ENCODE assay signal across 22 mouse cellular contexts in genomic region chr2:157517526-157517925, GRCm38 (mm10). TPM values are rescaled to one million over a fixed set of nuclear protein-coding genes. Genes with fewer than 3 reads are reported as not detected.
A peak's percentile ranks its signal among the peaks of the same experiment; 100 is the strongest.
DNase-seq lines count a peak whose midpoint lies in the region; ATAC-seq and TF ChIP-seq lines count a peak whose summit lies in the region.
"Had no signal": no experiment of that assay in that cellular context is flagged by ENCODE, and none has a peak within 500 bp of the region (broad histone marks: within the 10 kb centered on the region; RNA-seq: fewer than 3 reads in every experiment).

No protein-coding gene starts in this region.

- no peak overlapping the region for H3K4me2 ChIP-seq in forebrain, embryonic 12.5 days
- H3K4me2 ChIP-seq in forebrain, embryonic 11.5 days (ENCODE audit: low read depth, low read length, severe bottlenecking) = no peak overlapping the region
- no peak overlapping the region for H3K4me2 ChIP-seq in midbrain, embryonic 12.5 days (replicated peaks)
- no peak overlapping the region for H3K4me2 ChIP-seq in midbrain, embryonic 16.5 days (ENCODE audit: low read length)
- no peak overlapping the region for H3K4me2 ChIP-seq in hindbrain, postnatal 0 days (ENCODE audit: low read depth, low read length)
- H3K4me2 ChIP-seq: embryonic facial prominence, embryonic 12.5 days; heart, embryonic 15.5 days; limb, embryonic 13.5 days; liver, embryonic 12.5 days had no signal

- H3K27me3 ChIP-seq in forebrain, embryonic 12.5 days = peaks cover 21% of the 10 kb centered on the region
- 0 out of 2 replicates have a peak, but pooled peaks cover 2% of the 10 kb centered on the region for H3K27me3 ChIP-seq in forebrain, embryonic 11.5 days (ENCODE audit: control insufficient read depth, insufficient read depth, low read length)
- H3K27me3 ChIP-seq in midbrain, embryonic 12.5 days = peaks cover 23% of the 10 kb centered on the region
- H3K27me3 ChIP-seq in midbrain, embryonic 16.5 days (ENCODE audit: control insufficient read depth, insufficient read depth, low read depth, low read length) = no peaks in the 10 kb centered on the region
- no peaks in the 10 kb centered on the region for H3K27me3 ChIP-seq in hindbrain, postnatal 0 days (ENCODE audit: insufficient read depth, low read length)
- H3K27me3 ChIP-seq: embryonic facial prominence, embryonic 12.5 days; limb, embryonic 13.5 days had no signal

- DNase-seq in forebrain, embryonic 11.5 days (ENCODE audit: low spot score) = no peak
- DNase-seq in hindbrain, postnatal 0 days (ENCODE audit: low spot score) = peak; percentile 56
- peak; percentile 47 for DNase-seq in retina, embryonic 14.5 days (ENCODE audit: low spot score)
- DNase-seq in urinary bladder, postnatal 25 days (ENCODE audit: low spot score) = no peak
- DNase-seq in testis, postnatal 14 days (ENCODE audit: low spot score) = no peak
- DNase-seq: adrenal gland, postnatal 25 days; cerebellum, adult 11 months; gastrocnemius, adult 2 months; heart, postnatal 36 days; kidney, adult 8-10 months; kidney, postnatal 14 days; layer of hippocampus, postnatal 36 days; lung, adult 18-20 months; lung, postnatal 10 days; thymus, postnatal 14 days had no signal

- peak overlapping the region; percentile 74 for H3K27ac ChIP-seq in forebrain, embryonic 12.5 days
- no peak overlapping the region for H3K27ac ChIP-seq in forebrain, embryonic 11.5 days (ENCODE audit: low read depth, low read length)
- H3K27ac ChIP-seq in midbrain, embryonic 12.5 days (replicated peaks) = 0 out of 2 replicates have a peak overlapping the region, but pooled peaks have one; percentile 25
- H3K27ac ChIP-seq in midbrain, embryonic 16.5 days (ENCODE audit: low read length) = no peak overlapping the region
- 0 out of 2 replicates have a peak overlapping the region, but pooled peaks have one; percentile 15 for H3K27ac ChIP-seq in hindbrain, postnatal 0 days
- H3K27ac ChIP-seq: gastrocnemius, adult 2 months; heart, embryonic 15.5 days; limb, embryonic 13.5 days; liver, embryonic 12.5 days had no signal

- ATAC-seq in forebrain, embryonic 12.5 days (ENCODE audit: low FRiP score) = no peak
- no peak for ATAC-seq in forebrain, embryonic 11.5 days (replicated peaks; ENCODE audit: low FRiP score)
- no peak for ATAC-seq in midbrain, embryonic 12.5 days (ENCODE audit: low FRiP score, low read depth)
- no peak for ATAC-seq in midbrain, embryonic 16.5 days
- no peak for ATAC-seq in hindbrain, postnatal 0 days
- ATAC-seq: liver, embryonic 12.5 days had no signal

- no peaks in the 10 kb centered on the region for H3K9me3 ChIP-seq in forebrain, embryonic 12.5 days
- H3K9me3 ChIP-seq in forebrain, embryonic 11.5 days (ENCODE audit: control insufficient read depth, low read length) = no peaks in the 10 kb centered on the region
- H3K9me3 ChIP-seq in midbrain, embryonic 12.5 days = no peaks in the 10 kb centered on the region
- H3K9me3 ChIP-seq in midbrain, embryonic 16.5 days (replicated peaks; ENCODE audit: control insufficient read depth, low read length, poor library complexity, severe bottlenecking) = no peaks in the 10 kb centered on the region
- no peaks in the 10 kb centered on the region for H3K9me3 ChIP-seq in hindbrain, postnatal 0 days (ENCODE audit: low read length)
- H3K9me3 ChIP-seq: embryonic facial prominence, embryonic 12.5 days; heart, embryonic 15.5 days; limb, embryonic 13.5 days; liver, embryonic 12.5 days had no signal

- no peak for TF ChIP-seq CTCF in hindbrain, postnatal 0 days (IDR thresholded peaks at IDR 0.05; ENCODE audit: low read depth)

- no peak overlapping the region for H3K9ac ChIP-seq in forebrain, embryonic 12.5 days
- no peak overlapping the region for H3K9ac ChIP-seq in forebrain, embryonic 11.5 days (ENCODE audit: low read length)
- no peak overlapping the region for H3K9ac ChIP-seq in midbrain, embryonic 12.5 days (replicated peaks)
- no peak overlapping the region for H3K9ac ChIP-seq in midbrain, embryonic 16.5 days (ENCODE audit: low read depth, low read length)
- H3K9ac ChIP-seq in hindbrain, postnatal 0 days (replicated peaks; ENCODE audit: low read length) = no peak overlapping the region
- H3K9ac ChIP-seq: embryonic facial prominence, embryonic 12.5 days; heart, embryonic 15.5 days; limb, embryonic 13.5 days; liver, embryonic 12.5 days had no signal

- peaks cover 69% of the 10 kb centered on the region for H3K4me1 ChIP-seq in forebrain, embryonic 12.5 days
- H3K4me1 ChIP-seq in forebrain, embryonic 11.5 days (replicated peaks; ENCODE audit: control insufficient read depth, insufficient read depth, low read length) = peaks cover 22% of the 10 kb centered on the region
- peaks cover 61% of the 10 kb centered on the region for H3K4me1 ChIP-seq in midbrain, embryonic 12.5 days
- peaks cover 40% of the 10 kb centered on the region for H3K4me1 ChIP-seq in midbrain, embryonic 16.5 days (ENCODE audit: control insufficient read depth, insufficient read depth, low read length)
- peaks cover 25% of the 10 kb centered on the region for H3K4me1 ChIP-seq in hindbrain, postnatal 0 days (ENCODE audit: insufficient read depth, low read length)
- H3K4me1 ChIP-seq: heart, embryonic 15.5 days; liver, embryonic 12.5 days had no signal

- WGBS in forebrain, embryonic 12.5 days = 40% methylated on average over 6 of the region's 6 CpGs
- 44% methylated on average over 6 of the region's 6 CpGs for WGBS in forebrain, embryonic 11.5 days
- WGBS in midbrain, embryonic 12.5 days = 33% methylated on average over 6 of the region's 6 CpGs
- 31% methylated on average over 6 of the region's 6 CpGs for WGBS in midbrain, embryonic 16.5 days
- 40% methylated on average over 6 of the region's 6 CpGs for WGBS in hindbrain, postnatal 0 days

- H3K4me3 ChIP-seq in forebrain, embryonic 12.5 days (replicated peaks) = no peak overlapping the region
- no peak overlapping the region for H3K4me3 ChIP-seq in forebrain, embryonic 11.5 days (ENCODE audit: low read depth, low read length)
- no peak overlapping the region for H3K4me3 ChIP-seq in midbrain, embryonic 12.5 days
- no peak overlapping the region for H3K4me3 ChIP-seq in midbrain, embryonic 16.5 days (ENCODE audit: low read depth, low read length)
- H3K4me3 ChIP-seq in hindbrain, postnatal 0 days (ENCODE audit: low read length) = no peak overlapping the region
- H3K4me3 ChIP-seq: embryonic facial prominence, embryonic 12.5 days; gastrocnemius, adult 2 months; heart, embryonic 15.5 days; limb, embryonic 13.5 days; liver, embryonic 12.5 days had no signal

- H3K36me3 ChIP-seq in forebrain, embryonic 12.5 days (replicated peaks) = no peaks in the 10 kb centered on the region
- H3K36me3 ChIP-seq in forebrain, embryonic 11.5 days (ENCODE audit: control insufficient read depth, insufficient read depth, low read length) = no peaks in the 10 kb centered on the region
- no peaks in the 10 kb centered on the region for H3K36me3 ChIP-seq in midbrain, embryonic 12.5 days
- no peaks in the 10 kb centered on the region for H3K36me3 ChIP-seq in midbrain, embryonic 16.5 days (ENCODE audit: control insufficient read depth, insufficient read depth, low read length)
- no peaks in the 10 kb centered on the region for H3K36me3 ChIP-seq in hindbrain, postnatal 0 days (ENCODE audit: insufficient read depth, low read length)
- H3K36me3 ChIP-seq: embryonic facial prominence, embryonic 12.5 days; heart, embryonic 15.5 days; limb, embryonic 13.5 days; liver, embryonic 12.5 days had no signal

RNA-seq across cellular contexts. Expression of gene Nnat, which starts 42.4 kb away (rescaled TPM):
- 5,265 and 5,863 TPM in 2 replicates for polyA plus RNA-seq in forebrain, embryonic 12.5 days (2016; fragmentation: Nextera tagmentation; extraction: Ambion mirVana)
- 2,785 and 3,035 TPM in 2 replicates for polyA plus RNA-seq in forebrain, embryonic 11.5 days (2014; fragmentation: Nextera tagmentation; extraction: Ambion mirVana)
- 4,044 and 4,632 TPM in 2 replicates for polyA plus RNA-seq in midbrain, embryonic 12.5 days (2016; fragmentation: Nextera tagmentation; extraction: Ambion mirVana)
- 9,243 and 10,143 TPM in 2 replicates for polyA plus RNA-seq in midbrain, embryonic 16.5 days (2015; fragmentation: Nextera tagmentation; extraction: Ambion mirVana)
- total RNA-seq in hindbrain, postnatal 0 days (2014; rRNA removed) = 8,203 and 10,251 TPM in 2 replicates
- 5,188 and 5,840 TPM in 2 replicates for polyA plus RNA-seq in hindbrain, postnatal 0 days (2015; fragmentation: Nextera tagmentation; extraction: Ambion mirVana)

RNA-seq across cellular contexts. Expression of gene Blcap, which starts 53.5 kb away (rescaled TPM):
- 144 and 156 TPM in 2 replicates for polyA plus RNA-seq in forebrain, embryonic 12.5 days (2016; fragmentation: Nextera tagmentation; extraction: Ambion mirVana)
- 111 and 123 TPM in 2 replicates for polyA plus RNA-seq in forebrain, embryonic 11.5 days (2014; fragmentation: Nextera tagmentation; extraction: Ambion mirVana)
- polyA plus RNA-seq in midbrain, embryonic 12.5 days (2016; fragmentation: Nextera tagmentation; extraction: Ambion mirVana) = 132 and 149 TPM in 2 replicates
- 357 and 363 TPM in 2 replicates for polyA plus RNA-seq in midbrain, embryonic 16.5 days (2015; fragmentation: Nextera tagmentation; extraction: Ambion mirVana)
- total RNA-seq in hindbrain, postnatal 0 days (2014; rRNA removed) = 207 and 253 TPM in 2 replicates
- 263 and 284 TPM in 2 replicates for polyA plus RNA-seq in hindbrain, postnatal 0 days (2015; fragmentation: Nextera tagmentation; extraction: Ambion mirVana)

Comparison
In these comparisons a context has a peak if more than half of its experiments do, and no peak if none do; other contexts are left out.
1. H3K27ac ChIP-seq: peak in forebrain, embryonic 12.5 days (single experiment), midbrain, embryonic 12.5 days (single experiment) and hindbrain, postnatal 0 days (single experiment); none in forebrain, embryonic 11.5 days (single experiment) and midbrain, embryonic 16.5 days (single experiment).
2. DNase-seq: peak in hindbrain, postnatal 0 days (single experiment) and retina, embryonic 14.5 days (single experiment); none in forebrain, embryonic 11.5 days (single experiment), urinary bladder, postnatal 25 days (single experiment) and testis, postnatal 14 days (single experiment).